Mouse (Mus musculus) embryonic fibroblast, embryonic 13.5 days (primary cell): ENCODE results near the gene Anxa6.

Source experiments
- CTCF ChIP-seq: IDR thresholded peaks from 2 replicates; pipeline ENCODE4 v1.5.1; 2011; ENCODE audit warnings: mild to moderate bottlenecking, control low read depth, low read length, moderate library complexity, borderline replicate concordance; ENCODE audit not compliant: insufficient read depth
- POLR2A ChIP-seq: IDR thresholded peaks from 2 replicates; pipeline ENCODE4 v1.6.1; 2011; ENCODE audit warnings: low read depth, mild to moderate bottlenecking, control low read depth, low read length, moderate library complexity

GRCm38 (mm10) chr11:55017201-55017600 is 16.0 kb downstream of the Anxa6 start:
- TF ChIP-seq CTCF: no peak
- no peak for TF ChIP-seq POLR2A
